Mouse (Mus musculus): ENCODE data around the gene Fam53a. TPM values are rescaled to one million over a fixed set of nuclear protein-coding genes. Genes with fewer than 3 reads are reported as not detected.

The Fam53a gene
- 55.2 and 56.9 TPM in 2 replicates for polyA plus RNA-seq (2015; fragmentation: Nextera tagmentation; extraction: Ambion mirVana)

GRCm38 (mm10) chr5:33629301-33629987 is at the start of gene Fam53a, which contains the start of gene Gm9903:
TSS of gene Fam53a (minus strand) at chr5:33629635.
TSS of gene Gm9903 (plus strand) at chr5:33629925.
- no peaks in the 10 kb centered on the region for H3K9me3 ChIP-seq
- peak within 1 kb of the TSS; percentile 86 for H3K9ac ChIP-seq
- H3K4me1 ChIP-seq: peaks cover 15% of the 10 kb centered on the region
- H3K36me3 ChIP-seq: no peaks in the 10 kb centered on the region
- H3K27me3 ChIP-seq: no peaks in the 10 kb centered on the region
- H3K4me2 ChIP-seq: peak within 1 kb of the TSS; percentile 86
- H3K27ac ChIP-seq: peak within 1 kb of the TSS; percentile 93
- ATAC-seq (ENCODE audit: borderline replicate concordance, extremely low read depth, low FRiP score, low TSS enrichment): peak; percentile 97
- H3K4me3 ChIP-seq: peak within 1 kb of the TSS; percentile 92
- under 1% methylated on average over 98 of the region's 99 CpGs for WGBS

GRCm38 (mm10) chr5:33678244-33678643 is 48.8 kb upstream of the Fam53a start:
- Histone ChIP-seq H3K9me3 (no peaks in the 10 kb centered on the region), H3K27ac (peak overlapping the region; percentile 79), H3K4me2 (no peak overlapping the region), H3K36me3 (no peaks in the 10 kb centered on the region), H3K27me3 (no peaks in the 10 kb centered on the region), H3K4me1 (peaks cover 24% of the 10 kb centered on the region), H3K9ac (no peak overlapping the region), H3K4me3 (no peak overlapping the region)
- no peak for ATAC-seq (ENCODE audit: borderline replicate concordance, extremely low read depth, low FRiP score, low TSS enrichment)
- WGBS: 48% methylated on average over 5 of the region's 5 CpGs

DNA sequence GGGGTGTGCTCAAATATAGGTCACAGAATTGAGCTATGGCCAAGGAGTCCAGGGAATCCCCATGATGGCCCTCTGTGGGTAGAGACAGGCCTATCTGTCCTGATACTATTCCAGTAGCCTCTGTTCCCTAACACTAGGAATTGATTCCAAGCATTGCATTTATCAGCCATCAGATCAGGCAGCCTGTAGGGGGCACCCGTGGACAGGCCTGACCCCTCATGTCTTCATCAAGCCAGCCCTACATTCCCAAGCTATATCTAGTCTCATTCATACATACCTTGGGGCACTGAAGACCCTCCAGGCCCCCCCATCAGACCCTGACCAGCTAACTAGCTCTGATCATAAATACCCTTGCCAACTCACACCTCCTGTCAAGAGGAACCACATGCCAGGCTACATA is 46.5 kb upstream of the Fam53a start:
- no peak; the same call in 1 of the 2 replicates for ATAC-seq (ENCODE audit: borderline replicate concordance, extremely low read depth, low FRiP score, low TSS enrichment)
- Histone ChIP-seq H3K27ac (no peak overlapping the region), H3K36me3 (peaks cover 18% of the 10 kb centered on the region), H3K9me3 (no peaks in the 10 kb centered on the region), H3K4me2 (no peak overlapping the region), H3K4me1 (peaks cover 16% of the 10 kb centered on the region), H3K27me3 (no peaks in the 10 kb centered on the region), H3K4me3 (no peak overlapping the region), H3K9ac (no peak overlapping the region)
- 0% methylated on average over 1 of the region's 1 CpGs for WGBS

DNA sequence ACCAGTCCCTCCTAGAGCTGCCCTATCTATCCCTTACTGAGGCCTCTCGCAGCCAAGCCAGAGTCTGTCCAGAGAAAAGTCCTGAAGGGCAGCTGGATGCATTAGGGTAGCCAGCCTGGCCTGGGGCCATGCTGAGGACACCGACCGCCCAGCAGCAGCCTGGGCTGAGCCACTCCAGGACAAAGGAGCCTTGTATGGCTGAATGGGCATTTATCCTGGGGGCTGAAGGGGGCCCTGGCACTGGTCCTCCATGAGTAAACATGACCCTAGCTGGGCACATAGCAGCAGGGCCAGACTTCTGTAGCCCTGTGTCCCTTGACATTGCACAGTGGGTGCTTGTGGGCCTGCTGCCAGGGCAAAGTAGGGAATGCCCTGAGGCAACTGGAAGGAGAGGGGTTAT is 45.0 kb upstream of the Fam53a start:
- no peak overlapping the region for H3K4me2 ChIP-seq
- H3K27me3 ChIP-seq: no peaks in the 10 kb centered on the region
- WGBS: 39% methylated on average over 3 of the region's 3 CpGs
- H3K4me3 ChIP-seq: no peak overlapping the region
- peaks cover 33% of the 10 kb centered on the region for H3K36me3 ChIP-seq
- no peak overlapping the region for H3K9ac ChIP-seq
- peaks cover 15% of the 10 kb centered on the region for H3K4me1 ChIP-seq
- no peaks in the 10 kb centered on the region for H3K9me3 ChIP-seq
- peak overlapping the region; percentile 52; the same call in 1 of the 2 replicates for H3K27ac ChIP-seq
- ATAC-seq (ENCODE audit: borderline replicate concordance, extremely low read depth, low FRiP score, low TSS enrichment): 0 out of 2 replicates have a peak, but pooled peaks have one; percentile 29

DNA sequence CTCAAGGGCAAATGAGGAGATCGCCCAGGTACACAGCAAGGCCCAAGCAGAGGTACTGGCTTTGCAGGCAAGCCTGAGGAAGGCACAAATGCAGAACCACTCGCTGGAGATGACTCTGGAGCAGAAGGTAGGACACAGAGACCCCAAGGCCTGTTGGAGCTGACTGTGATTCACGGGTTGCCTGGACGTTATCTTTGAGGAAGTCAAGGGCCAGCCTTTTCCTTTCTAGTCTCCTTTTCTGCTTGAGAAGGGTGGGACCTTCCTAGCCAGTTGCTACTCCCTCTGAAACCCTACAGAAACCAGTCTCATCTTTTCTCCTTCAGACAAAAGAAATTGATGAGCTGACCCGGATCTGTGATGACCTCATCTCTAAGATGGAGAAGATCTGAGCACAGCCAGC is 42.2 kb upstream of the Fam53a start:
- H3K4me1 ChIP-seq: peaks cover 9% of the 10 kb centered on the region
- no peak overlapping the region for H3K27ac ChIP-seq
- H3K36me3 ChIP-seq: peaks cover 60% of the 10 kb centered on the region

DNA sequence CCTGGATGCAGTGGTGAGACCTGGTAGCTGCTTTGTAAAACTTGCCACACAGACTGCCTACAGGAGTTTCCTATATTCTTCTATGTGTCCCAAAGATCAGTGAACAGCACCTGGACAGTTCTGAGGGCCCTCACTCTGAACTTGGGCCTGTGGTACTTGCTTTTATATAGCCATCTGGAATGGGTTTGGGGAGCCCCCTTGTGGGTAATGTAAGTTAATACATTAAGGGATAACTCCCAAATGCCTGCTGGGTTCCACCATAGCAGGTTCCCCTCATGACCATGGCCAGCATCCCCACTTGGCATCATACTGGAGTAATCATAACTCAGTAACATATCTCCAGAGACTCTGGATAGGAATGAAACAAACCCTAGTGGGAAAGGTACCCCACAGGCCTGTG is 38.8 kb upstream of the Fam53a start:
- Histone ChIP-seq H3K36me3 (peaks cover 89% of the 10 kb centered on the region), H3K27ac (no peak overlapping the region), H3K27me3 (no peaks in the 10 kb centered on the region), H3K4me3 (no peak overlapping the region), H3K4me2 (no peak overlapping the region), H3K9ac (no peak overlapping the region), H3K4me1 (no peaks in the 10 kb centered on the region), H3K9me3 (no peaks in the 10 kb centered on the region)
- ATAC-seq (ENCODE audit: borderline replicate concordance, extremely low read depth, low FRiP score, low TSS enrichment): no peak

More for the DNA sequence above, 42.2 kb upstream of the Fam53a start:
- H3K4me3 ChIP-seq: no peak overlapping the region
- H3K27me3 ChIP-seq: no peaks in the 10 kb centered on the region
- no peaks in the 10 kb centered on the region for H3K9me3 ChIP-seq
- WGBS: 67% methylated on average over 5 of the region's 5 CpGs
- ATAC-seq (ENCODE audit: borderline replicate concordance, extremely low read depth, low FRiP score, low TSS enrichment): no peak
- H3K4me2 ChIP-seq: no peak overlapping the region
- no peak overlapping the region for H3K9ac ChIP-seq

DNA sequence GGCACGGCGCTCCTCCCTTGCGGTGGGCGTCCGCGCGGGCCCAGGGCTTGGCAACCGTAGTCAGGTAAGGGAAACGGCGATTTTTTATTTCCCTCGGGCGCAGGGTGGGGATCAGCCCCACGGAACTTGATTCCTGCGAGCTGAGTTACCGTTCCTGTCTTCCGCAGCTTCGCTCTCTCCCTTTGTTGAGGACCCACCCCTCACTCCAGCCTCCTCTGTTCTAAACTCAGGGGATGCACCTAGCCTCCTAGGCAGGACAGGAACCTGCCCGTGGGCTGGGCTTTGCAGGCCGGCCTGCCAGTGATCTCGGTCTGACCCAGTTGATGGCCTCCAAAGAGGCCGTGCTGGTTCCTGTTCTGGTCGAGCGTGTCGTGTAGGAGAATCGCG is 29.2 kb upstream of the Fam53a start:
- H3K36me3 ChIP-seq: peaks cover 49% of the 10 kb centered on the region
- peak overlapping the region; percentile 91 for H3K4me3 ChIP-seq
- peak overlapping the region; percentile 74 for H3K4me2 ChIP-seq
- H3K9me3 ChIP-seq: no peaks in the 10 kb centered on the region
- H3K4me1 ChIP-seq: peaks cover 27% of the 10 kb centered on the region
- WGBS: under 1% methylated on average over 26 of the region's 26 CpGs
- no peaks in the 10 kb centered on the region for H3K27me3 ChIP-seq
- H3K27ac ChIP-seq: peak overlapping the region; percentile 97
- ATAC-seq (ENCODE audit: borderline replicate concordance, extremely low read depth, low FRiP score, low TSS enrichment): no peak
- peak overlapping the region; percentile 96 for H3K9ac ChIP-seq

DNA sequence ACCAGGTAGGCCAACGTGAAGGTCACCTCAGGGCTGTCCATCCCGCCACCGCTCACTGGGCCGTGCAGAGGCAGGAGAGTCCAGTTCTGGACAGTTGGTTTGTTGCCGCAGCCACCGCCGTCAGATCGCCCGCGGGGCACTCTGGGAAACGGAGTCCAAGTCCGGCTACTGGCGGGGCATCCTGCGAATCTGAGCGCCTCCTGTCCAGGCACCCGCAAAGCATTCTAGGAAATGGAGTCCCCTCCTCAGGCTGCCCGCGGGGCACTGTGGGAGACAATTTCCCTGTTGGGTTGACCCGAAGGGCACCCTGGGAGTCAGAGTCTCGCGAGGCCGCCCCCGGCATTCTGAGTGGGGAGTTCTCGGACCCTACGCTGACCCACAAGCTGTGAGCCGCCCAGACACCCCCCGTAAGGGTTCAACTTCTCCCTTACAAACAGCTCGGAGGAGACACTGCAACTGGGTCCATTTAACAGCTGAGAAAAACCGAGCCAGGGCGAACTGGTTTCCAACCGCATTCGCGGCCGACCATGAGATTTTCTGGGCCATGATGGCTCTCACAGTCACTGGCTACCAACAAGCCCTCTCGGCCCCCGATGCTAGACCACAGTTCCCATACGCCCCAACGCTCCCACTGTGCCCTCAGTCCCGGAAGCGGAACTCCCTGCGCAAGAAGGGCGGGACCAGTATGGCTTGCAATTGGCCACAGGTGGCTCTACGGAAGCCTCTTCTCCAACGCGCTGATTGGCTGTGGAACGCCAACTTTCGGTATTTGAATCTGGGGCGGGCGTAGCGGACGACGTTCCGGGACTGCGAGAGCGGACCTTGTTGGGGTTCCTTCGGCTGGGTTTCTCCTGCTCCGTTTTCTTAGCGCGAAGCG is 28.6 kb upstream of the Fam53a start, which contains the start of the genes Tacc3 and Tmem129:
Tacc3 (plus strand) TSS at position 342 of the 877 bp plus-strand sequence.
Tmem129 (minus strand) TSS at position 630 of the 877 bp plus-strand sequence.
- Histone ChIP-seq H3K27ac (peak within 1 kb of the TSS; percentile 97), H3K4me1 (peaks cover 27% of the 10 kb centered on the region), H3K4me2 (peak within 1 kb of the TSS; percentile 74), H3K9me3 (no peaks in the 10 kb centered on the region), H3K4me3 (peak within 1 kb of the TSS; percentile 91), H3K27me3 (no peaks in the 10 kb centered on the region), H3K9ac (peak within 1 kb of the TSS; percentile 96), H3K36me3 (peaks cover 48% of the 10 kb centered on the region)
- peak; percentile 97 for ATAC-seq (ENCODE audit: borderline replicate concordance, extremely low read depth, low FRiP score, low TSS enrichment)
- WGBS: under 1% methylated on average over 60 of the region's 60 CpGs

- Histone ChIP-seq H3K4me1 (peaks cover 31% of the 10 kb centered on the region), H3K4me2 (peak overlapping the region; percentile 74), H3K4me3 (peak overlapping the region; percentile 91), H3K9me3 (no peaks in the 10 kb centered on the region), H3K27me3 (no peaks in the 10 kb centered on the region), H3K9ac (peak overlapping the region; percentile 67), H3K27ac (peak overlapping the region; percentile 77), H3K36me3 (peaks cover 42% of the 10 kb centered on the region)
- under 1% methylated on average over 32 of the region's 32 CpGs for WGBS
- peak; percentile 15 for ATAC-seq (ENCODE audit: borderline replicate concordance, extremely low read depth, low FRiP score, low TSS enrichment)
These were observed 27.9 kb upstream of the Fam53a start for GRCm38 (mm10) chr5:33657251-33657786.

- peak overlapping the region; percentile 91 for H3K4me3 ChIP-seq
- H3K36me3 ChIP-seq: peaks cover 37% of the 10 kb centered on the region
- ATAC-seq (ENCODE audit: borderline replicate concordance, extremely low read depth, low FRiP score, low TSS enrichment): no peak
- H3K27ac ChIP-seq: peak overlapping the region; percentile 77
- H3K9ac ChIP-seq: peak overlapping the region; percentile 67
- peaks cover 31% of the 10 kb centered on the region for H3K4me1 ChIP-seq
- peak overlapping the region; percentile 74 for H3K4me2 ChIP-seq
- no peaks in the 10 kb centered on the region for H3K9me3 ChIP-seq
- H3K27me3 ChIP-seq: no peaks in the 10 kb centered on the region
- WGBS: 15% methylated on average over 1 of the region's 1 CpGs
These were observed 27.3 kb upstream of the Fam53a start for GRCm38 (mm10) chr5:33656739-33657138.

DNA sequence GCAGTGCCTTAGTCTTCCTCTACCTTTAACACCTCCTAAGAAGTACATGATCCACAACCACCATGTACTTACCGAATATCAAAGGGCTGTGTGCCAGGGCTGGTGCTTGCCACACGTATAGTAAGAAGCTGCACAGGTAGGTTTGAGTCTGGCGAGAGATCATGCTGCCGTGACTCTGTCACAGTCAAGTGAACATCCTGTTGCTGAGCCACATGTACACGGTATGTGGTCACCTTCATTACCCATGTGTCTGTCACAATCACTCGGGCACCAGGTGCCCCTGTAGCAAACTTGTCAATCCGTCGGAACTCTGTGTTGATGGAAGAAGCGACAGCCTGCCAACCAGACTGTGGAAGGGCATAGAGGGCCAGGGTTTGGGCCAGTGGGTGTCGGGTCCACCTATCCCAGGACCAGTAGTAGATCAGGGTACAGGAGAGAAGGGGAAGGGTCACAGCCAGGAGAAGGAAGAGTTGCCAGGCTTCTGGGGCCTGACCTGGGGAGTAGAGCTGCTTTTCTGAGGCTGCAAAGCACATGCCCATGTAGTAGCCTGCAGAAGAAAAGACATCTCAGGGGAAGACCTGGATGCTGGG is 25.9 kb upstream of the Fam53a start:
- Histone ChIP-seq H3K27ac (no peak overlapping the region), H3K4me1 (peaks cover 39% of the 10 kb centered on the region), H3K4me2 (no peak overlapping the region), H3K27me3 (no peaks in the 10 kb centered on the region), H3K4me3 (no peak overlapping the region), H3K9me3 (no peaks in the 10 kb centered on the region), H3K9ac (no peak overlapping the region), H3K36me3 (peaks cover 24% of the 10 kb centered on the region)
- WGBS: 91% methylated on average over 10 of the region's 10 CpGs
- ATAC-seq (ENCODE audit: borderline replicate concordance, extremely low read depth, low FRiP score, low TSS enrichment): no peak
